Mouse (Mus musculus): Measurements from ENCODE around the gene Capn7.

Gene Capn7

GRCm38 (mm10) chr14:31365350-31365749 is 28.9 kb downstream of the Capn7 start:
- DNase-seq (ENCODE audit: low spot score in 2 of 2), result peak in 1 of 2 experiments; percentile 71

GRCm38 (mm10) chr14:31367951-31368350 is 31.5 kb downstream of the Capn7 start:
- DNase-seq (ENCODE audit: low spot score in 2 of 2), result no peak

DNA sequence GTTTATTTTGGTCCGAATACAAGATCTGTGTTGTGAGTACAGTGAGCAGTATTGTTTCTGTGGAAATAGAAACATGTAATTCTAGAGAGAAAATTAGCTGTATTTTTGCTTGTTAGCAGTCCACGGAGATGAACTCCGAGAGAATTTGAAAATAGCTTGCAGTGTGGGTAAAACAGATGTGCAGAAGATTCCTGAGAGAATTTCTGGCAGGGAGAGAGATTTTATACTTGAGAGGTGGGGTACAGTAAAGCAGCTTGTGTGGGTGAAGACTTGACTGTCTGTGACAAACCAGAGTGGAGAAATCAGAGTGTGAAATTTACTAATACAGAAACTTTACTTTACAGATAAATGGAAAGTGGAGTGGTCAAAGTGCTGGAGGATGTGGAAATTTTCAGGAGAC is 32.9 kb downstream of the Capn7 start:
- DNase-seq (ENCODE audit: low spot score in 2 of 2), result no peak

DNA sequence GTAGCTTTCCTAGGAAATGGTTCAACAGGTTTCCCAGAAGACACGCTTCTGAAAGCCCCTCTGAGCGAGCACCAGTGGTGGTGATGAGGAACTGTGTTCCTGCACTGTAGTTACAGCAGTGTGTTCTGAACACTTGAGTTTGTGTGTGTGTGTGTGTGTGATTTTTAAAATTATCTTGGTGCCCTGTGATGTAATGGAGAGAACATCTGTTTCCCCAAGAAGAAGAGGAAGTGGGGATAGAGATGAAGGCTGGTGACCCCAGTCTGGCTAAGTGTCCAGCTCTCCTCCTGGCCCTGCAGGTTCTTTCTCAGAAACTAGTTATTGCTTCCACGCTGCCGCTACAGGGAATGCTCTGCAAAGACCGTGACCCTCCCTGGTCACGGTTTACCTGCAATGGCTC is 38.0 kb downstream of the Capn7 start:
- no peak for DNase-seq (ENCODE audit: low spot score in 2 of 2)

- DNase-seq (ENCODE audit: low spot score in 2 of 2), result no peak
Measured at GRCm38 (mm10) chr14:31376331-31376730, 39.9 kb downstream of the Capn7 start.

DNA sequence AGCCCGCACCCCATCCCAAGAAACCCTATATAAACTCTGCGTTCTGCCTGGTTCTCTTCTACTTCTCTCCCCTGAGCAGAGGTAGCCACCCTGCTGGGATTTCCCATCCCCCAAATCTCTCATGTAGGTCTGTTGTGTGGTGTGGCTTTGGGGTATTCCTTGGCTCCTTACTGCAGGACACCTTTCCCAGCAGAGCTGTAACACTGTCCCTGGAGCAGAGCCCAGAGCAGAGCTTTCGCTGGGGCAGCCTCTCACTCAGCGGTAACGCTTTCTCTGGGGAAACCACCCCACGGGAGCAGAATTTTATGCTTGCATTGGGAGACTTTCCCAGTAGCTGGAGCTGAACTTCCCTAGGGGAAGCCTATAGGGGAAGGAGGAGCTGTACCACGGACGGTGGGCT is 45.8 kb downstream of the Capn7 start:
- DNase-seq (ENCODE audit: low spot score in 2 of 2), result no peak

DNA sequence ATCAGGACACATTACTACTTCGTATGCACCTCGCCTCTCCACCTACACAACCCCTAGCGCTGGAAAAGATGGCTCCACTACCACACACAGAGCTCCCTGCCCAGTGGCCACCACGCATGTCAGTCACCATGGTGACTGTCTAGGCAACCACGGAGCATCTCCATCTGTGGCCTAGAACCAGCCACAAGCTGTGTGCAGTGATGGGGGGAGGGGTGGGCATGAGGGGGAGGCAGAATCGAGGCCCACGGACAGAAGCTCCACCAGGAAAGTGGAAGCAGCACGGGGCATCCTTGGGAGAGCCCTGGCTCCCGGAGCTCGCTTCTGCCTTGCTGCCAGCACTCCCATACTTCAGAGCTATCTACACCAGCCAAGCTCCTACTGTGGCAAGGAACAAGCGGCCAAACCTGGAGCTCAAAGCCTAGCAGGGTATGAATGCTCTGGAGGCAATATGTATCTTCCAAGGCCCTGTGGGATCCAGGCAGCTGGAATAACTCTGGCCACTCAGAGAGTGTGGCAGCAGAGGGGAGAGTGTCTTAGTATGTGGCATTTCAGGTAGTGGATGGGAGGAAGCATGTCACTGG is 47.1 kb downstream of the Capn7 start:
- no peak for DNase-seq (ENCODE audit: low spot score in 2 of 2)

DNA sequence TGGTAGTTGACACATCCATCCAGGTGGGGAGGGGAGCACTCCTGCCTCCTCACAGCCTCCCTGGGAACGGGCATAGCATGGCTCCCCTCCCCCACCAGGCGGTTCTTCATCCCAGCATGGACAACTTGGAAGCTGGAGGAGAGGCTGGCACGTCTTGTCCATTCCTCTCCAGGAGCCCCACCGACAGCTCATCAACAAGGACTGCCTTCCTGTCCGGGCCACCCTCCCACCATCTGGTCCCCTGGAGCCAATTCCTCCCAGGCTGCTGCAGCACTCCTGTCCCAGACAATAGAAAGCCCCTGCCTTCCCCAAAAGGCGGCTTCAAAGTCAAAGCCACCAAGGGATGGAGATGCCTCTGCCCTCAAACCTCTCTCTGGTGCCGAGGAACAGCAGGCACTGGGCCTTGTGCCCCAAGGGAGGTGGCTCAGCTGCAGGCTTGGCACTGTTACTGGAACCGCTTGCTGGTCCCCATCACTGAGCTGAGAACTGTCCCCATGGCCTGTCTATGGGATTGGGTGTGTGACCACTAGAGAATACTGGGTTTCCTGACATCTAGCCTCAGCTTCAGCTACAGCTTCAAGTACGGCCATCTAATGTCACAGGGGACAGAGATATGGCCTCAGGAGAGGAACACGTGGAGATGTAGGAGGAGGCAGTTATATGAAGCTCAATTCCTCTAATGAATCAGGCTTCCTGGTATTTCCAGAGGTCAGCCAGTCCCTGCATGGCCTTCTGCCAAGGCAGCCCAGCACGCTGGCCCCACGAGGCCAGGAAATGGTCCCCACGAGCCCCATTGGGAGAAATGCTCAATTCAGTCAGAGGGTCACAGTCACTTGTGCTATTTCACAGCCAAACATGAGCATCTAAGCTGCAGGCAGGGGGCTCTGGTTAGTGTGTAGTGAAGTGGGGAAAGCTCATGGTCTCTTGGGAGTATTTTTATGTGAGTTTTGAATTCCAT is 48.2 kb downstream of the Capn7 start:
- DNase-seq (ENCODE audit: low spot score in 2 of 2), result no peak

DNA sequence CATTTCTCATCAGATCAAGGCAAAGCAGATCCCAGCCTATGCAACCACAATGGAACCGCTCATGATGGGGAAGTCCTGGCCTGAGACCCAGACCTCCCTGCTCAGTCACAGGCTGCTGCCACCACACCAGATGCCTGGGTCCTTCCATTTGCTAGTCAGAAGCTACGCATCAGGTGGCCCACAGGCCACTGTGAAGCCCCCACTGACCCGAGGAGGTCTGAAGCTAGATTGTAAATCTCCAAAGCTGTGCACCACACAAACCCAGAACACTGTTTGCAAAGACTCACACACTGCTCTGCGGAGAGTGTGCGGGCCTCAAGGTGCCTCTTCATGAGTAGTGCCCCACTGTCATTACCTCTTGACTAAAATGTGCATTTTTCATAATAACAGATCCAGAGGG is 49.0 kb downstream of the Capn7 start:
- no peak for DNase-seq (ENCODE audit: low spot score in 2 of 2)

GRCm38 (mm10) chr14:31385977-31386697 is 49.7 kb downstream of the Capn7 start:
- peak; percentile 54 to 71 for DNase-seq (ENCODE audit: low spot score in 2 of 2)

GRCm38 (mm10) chr14:31387301-31387981 is 51.0 kb downstream of the Capn7 start:
- DNase-seq (ENCODE audit: low spot score in 2 of 2), result no peak

DNA sequence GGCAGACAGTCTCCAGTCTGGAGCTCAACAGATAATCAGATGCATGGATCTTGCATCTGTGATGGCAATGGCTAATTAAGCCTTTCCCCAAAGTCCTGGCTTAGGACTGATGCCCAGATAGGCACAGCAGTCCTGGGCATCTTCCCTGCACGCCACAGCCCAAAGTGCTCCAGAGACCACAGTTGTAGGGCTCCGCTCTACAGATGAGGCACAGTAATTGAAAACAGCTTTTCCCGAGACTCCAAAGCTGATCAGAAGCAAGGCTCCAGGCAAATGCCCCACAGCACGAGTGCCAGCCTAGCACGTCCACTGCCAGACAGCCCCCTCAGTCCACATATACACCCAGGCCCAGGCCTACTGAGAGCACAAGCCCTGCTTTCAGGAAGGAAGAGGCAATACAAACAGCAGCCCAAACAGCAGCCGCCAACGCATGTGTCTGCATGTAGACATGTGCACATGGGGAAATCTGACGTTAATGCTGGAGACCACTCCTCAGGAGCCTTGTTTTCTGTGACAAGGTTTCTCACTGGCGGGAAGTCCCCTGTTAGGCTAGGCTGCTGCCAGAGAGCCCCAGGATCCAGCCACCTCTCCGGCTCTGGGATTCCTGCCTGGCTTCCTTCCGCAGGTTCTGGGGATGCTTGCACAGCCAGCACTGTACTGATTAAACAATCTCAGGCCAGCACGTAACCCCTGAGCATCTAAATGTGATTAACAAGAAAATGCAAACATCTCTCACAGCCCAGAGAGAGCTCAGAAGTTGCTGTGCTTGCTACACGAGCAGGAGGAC is 51.8 kb downstream of the Capn7 start:
- DNase-seq (ENCODE audit: low spot score in 2 of 2), result no peak

GRCm38 (mm10) chr14:31389421-31390147 is 53.1 kb downstream of the Capn7 start:
- DNase-seq (ENCODE audit: low spot score in 2 of 2), result no peak

DNA sequence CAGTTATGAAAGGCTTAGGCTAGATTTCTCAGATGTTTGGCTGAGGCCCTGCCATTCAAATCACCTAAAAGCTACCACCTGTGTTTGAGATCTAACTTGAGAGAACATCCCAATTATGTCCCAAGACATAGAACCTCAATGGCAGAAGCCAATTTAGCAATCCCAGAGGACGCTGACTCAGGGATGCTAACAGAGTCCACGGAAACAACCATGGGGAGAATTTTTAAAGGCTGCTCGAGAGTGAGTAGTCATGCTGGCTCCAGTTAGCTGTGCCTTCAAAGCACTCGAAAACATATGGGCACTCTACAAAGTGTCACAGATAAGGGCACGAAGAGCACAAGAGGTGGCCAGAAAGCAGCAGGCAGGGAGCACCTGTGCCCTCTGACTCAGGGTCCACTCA is 55.9 kb downstream of the Capn7 start:
- no peak for DNase-seq (ENCODE audit: low spot score in 2 of 2)

- DNase-seq (ENCODE audit: low spot score in 2 of 2), result no peak
Measured at GRCm38 (mm10) chr14:31392873-31393545, 56.6 kb downstream of the Capn7 start.

GRCm38 (mm10) chr14:31393546-31393890 is 57.1 kb downstream of the Capn7 start:
- DNase-seq (ENCODE audit: low spot score in 2 of 2), result no peak

DNA sequence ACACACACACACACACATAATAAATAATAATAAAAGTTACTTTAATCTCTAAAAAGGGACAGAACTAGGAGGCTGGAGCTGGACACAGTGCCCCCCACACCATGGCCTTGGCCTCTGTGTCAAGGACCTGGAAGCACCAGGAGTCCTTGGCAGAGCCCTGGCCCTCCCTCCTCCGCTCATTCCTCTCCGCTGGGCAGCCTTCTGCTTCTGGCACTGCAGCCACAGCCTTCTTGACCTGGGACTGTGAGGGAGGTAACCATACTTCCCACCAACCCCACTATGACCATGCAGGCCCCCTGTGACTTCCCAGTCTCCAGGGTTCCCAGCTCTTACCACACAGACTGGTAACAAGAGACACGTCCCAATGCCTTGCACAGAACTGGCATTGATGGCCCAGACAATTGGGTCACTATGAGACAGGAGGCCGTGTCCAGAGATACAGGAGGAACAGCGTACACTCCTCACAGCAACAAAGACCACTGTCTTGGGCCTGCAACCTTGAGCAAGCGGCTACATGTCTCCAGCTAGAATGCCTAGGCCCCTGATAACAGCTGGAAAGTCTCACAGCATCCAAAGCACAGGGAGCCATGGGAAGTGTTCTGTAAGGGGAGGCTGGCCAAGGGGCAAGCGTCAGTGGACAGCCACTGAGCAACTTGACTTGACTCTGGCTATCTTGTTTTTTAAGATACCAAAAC is 57.6 kb downstream of the Capn7 start:
- DNase-seq (ENCODE audit: low spot score in 2 of 2), result no peak

- no peak for DNase-seq (ENCODE audit: low spot score in 2 of 2)
Measured at GRCm38 (mm10) chr14:31394822-31395532, 58.5 kb downstream of the Capn7 start.
